Mouse (Mus musculus): ENCODE data around the gene Fgf8. TPM values are rescaled to one million over a fixed set of nuclear protein-coding genes. Genes with fewer than 3 reads are reported as not detected.

The Fgf8 gene
- polyA plus RNA-seq, 1 experiment from 2014 or later, result not detected

DNA sequence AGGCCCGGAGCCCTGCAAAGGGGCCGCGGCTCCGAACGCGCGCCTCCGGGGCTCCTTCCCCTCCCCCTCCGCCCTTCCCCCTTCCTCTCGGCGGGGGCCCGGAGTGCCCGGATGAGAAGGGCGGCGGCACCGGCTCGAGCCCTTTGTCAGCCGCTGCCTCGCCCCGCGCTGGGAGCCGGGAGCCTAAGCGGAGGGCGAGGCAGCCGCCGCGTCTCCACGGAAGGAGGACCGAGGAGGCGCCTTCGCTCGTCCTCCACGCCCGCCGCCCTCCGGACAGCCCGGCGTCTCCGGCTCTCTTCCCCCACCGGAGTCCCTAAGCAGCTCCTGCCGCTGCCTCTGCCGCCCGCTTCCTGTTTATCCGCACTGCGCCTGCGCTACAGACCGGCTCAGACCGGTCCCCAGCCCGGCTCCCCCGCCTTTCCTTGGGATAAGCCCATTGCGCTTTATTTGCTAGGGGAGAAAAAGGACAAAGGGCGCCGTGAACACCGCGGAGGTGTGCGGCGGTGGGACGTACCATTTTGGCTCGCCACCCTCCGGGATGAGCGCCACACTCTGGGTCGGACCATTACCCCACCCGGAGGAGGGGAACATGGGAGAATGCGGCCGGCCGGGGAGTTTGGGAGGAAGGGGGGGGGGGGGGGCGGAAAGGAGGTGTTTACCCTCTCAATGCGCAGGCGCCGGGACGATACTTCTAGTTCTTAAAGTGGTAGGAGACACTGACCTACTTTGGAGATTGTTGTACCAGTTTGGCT is 40.6 kb upstream of the Fgf8 start, which contains the start of gene Mgea5:
TSS of gene Mgea5 (minus strand) at position 657 of the 752 bp plus-strand sequence.
- WGBS, result under 1% methylated on average over 56 of the region's 71 CpGs
- H3K27ac ChIP-seq (ENCODE audit: low read length), result peak within 1 kb of the TSS; percentile 97
- peaks cover 7% of the 10 kb centered on the region; the same call in 1 of the 2 replicates for H3K36me3 ChIP-seq (ENCODE audit: control insufficient read depth, insufficient read depth, low read length)
- H3K9me3 ChIP-seq (ENCODE audit: control insufficient read depth, low read length), result no peaks in the 10 kb centered on the region
- H3K4me2 ChIP-seq (ENCODE audit: low read depth, low read length), result peak within 1 kb of the TSS; percentile 75
- H3K4me3 ChIP-seq (ENCODE audit: low read length), result peak within 1 kb of the TSS; percentile 100
- peak; percentile 98 for ATAC-seq (ENCODE audit: low read depth)
- H3K4me1 ChIP-seq (replicated peaks; ENCODE audit: control insufficient read depth, insufficient read depth, low read length), result peaks cover 20% of the 10 kb centered on the region
- H3K9ac ChIP-seq (ENCODE audit: low read length), result peak within 1 kb of the TSS; percentile 100
- no peaks in the 10 kb centered on the region for H3K27me3 ChIP-seq (ENCODE audit: control insufficient read depth, insufficient read depth, low read depth, low read length)

DNA sequence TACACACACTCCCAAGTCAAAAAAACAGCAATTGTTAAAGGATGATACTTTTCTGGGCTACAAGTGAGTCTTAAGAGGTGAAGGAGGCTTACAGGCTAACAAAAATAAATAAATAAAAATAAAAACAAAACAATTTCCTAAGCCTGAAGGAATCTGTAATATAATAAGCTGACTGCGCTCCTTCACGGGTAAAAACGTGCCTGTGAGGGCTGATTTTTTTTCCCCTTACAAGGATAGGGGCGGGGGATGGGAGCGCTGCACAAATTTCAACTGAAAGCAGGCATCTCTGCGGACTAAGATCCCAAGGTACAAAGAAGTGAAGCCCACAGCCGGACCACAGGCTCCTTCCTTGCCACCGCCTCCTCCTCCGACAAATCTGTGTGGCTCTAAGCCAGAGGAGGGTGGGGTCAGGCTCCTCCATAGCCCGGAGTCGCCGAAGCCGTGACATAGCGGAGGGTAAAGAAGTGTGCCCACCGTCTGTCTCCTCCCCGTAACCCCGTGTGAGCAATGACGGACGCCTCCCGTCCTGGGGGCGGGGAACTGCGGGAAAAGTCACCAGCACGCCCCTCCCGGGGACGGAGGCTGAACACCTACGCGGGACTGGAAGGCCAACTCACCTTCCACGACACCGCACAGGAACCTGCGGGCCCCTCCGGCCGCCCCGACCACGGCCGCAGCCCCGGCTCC is 39.7 kb upstream of the Fgf8 start:
- WGBS, result 0% methylated on average over 29 of the region's 36 CpGs
- peak overlapping the region; percentile 97 for H3K27ac ChIP-seq (ENCODE audit: low read length)
- H3K27me3 ChIP-seq (ENCODE audit: control insufficient read depth, insufficient read depth, low read depth, low read length), result no peaks in the 10 kb centered on the region
- peaks cover 20% of the 10 kb centered on the region for H3K4me1 ChIP-seq (replicated peaks; ENCODE audit: control insufficient read depth, insufficient read depth, low read length)
- ATAC-seq (ENCODE audit: low read depth), result peak; percentile 55
- H3K4me3 ChIP-seq (ENCODE audit: low read length), result peak overlapping the region; percentile 100
- H3K4me2 ChIP-seq (ENCODE audit: low read depth, low read length), result peak overlapping the region; percentile 69
- H3K9ac ChIP-seq (ENCODE audit: low read length), result peak overlapping the region; percentile 100
- H3K36me3 ChIP-seq (ENCODE audit: control insufficient read depth, insufficient read depth, low read length), result peaks cover 16% of the 10 kb centered on the region
- no peaks in the 10 kb centered on the region for H3K9me3 ChIP-seq (ENCODE audit: control insufficient read depth, low read length)

DNA sequence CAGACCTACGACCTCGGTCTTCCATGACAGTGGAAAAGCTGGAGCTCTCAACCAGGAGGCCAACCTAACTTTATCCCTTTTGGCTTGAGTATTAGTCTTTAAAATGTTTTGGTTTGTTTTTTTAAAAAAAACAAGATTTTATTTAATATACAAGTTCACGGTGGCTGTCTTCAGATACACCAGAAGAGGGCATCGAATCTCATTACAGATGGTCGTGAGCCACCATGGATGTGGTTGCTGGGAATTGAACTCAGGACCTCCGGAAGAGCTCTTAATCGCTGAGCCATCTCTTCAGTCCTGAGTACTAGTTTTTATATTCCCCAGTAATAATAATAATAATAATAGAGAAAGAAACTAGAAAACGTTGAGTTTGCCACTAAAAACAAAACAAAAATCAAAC is 39.0 kb upstream of the Fgf8 start:
- Histone ChIP-seq H3K9me3 (ENCODE audit: control insufficient read depth, low read length) (no peaks in the 10 kb centered on the region), H3K4me1 (replicated peaks; ENCODE audit: control insufficient read depth, insufficient read depth, low read length) (peaks cover 20% of the 10 kb centered on the region), H3K36me3 (ENCODE audit: control insufficient read depth, insufficient read depth, low read length) (peaks cover 18% of the 10 kb centered on the region), H3K4me3 (ENCODE audit: low read length) (peak overlapping the region; percentile 100), H3K27me3 (ENCODE audit: control insufficient read depth, insufficient read depth, low read depth, low read length) (no peaks in the 10 kb centered on the region), H3K9ac (ENCODE audit: low read length) (no peak overlapping the region), H3K27ac (ENCODE audit: low read length) (no peak overlapping the region), H3K4me2 (ENCODE audit: low read depth, low read length) (peak overlapping the region; percentile 69)
- 48% methylated on average over 8 of the region's 8 CpGs for WGBS
- no peak for ATAC-seq (ENCODE audit: low read depth)

DNA sequence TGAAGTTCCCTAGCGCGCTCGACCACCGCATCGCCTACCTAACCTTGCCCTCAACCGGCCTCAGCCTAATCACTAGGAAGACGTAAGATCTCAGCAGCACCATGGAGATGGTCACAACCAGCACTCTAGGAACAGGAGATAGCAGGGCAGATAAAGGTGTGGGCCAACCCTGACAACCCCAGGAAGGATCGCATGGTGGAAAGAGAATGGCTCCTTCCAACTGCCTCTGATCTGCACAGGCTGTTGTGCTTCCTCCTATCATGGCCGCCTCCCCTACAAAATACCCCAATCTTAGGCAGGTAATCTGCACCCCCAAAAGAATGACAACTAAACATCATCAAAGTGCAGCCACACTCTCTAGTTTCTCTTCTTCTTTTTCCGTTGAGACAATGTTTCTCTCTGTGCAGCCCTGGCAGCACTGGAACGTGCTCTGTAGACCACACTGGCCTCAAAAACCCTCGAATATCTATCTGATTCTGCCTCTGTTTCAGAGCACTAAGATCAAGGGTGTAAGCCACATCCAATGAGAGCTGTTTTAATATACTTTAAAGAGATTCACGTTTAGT is 37.7 kb upstream of the Fgf8 start:
- 81% methylated on average over 13 of the region's 13 CpGs for WGBS
- no peak for ATAC-seq (ENCODE audit: low read depth)
- H3K9ac ChIP-seq (ENCODE audit: low read length), result no peak overlapping the region

DNA sequence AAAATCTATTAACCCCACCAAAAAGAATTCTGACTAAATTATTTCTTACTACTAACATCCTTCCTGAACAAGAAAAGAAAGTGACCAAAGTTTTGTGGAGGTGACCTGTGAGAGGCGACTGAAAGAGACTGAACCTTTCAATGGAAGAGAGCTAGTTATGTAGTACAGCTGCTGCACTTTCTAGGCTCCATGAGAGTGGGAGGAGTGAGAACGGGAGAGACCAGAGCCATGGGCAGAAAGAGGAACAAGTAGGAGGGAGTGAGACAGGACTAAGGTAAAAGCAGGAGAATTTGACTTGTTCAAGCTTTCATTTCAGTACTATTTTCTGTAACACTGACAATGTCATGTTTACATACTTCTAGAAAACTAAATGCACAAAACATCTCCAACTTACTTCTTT is 32.8 kb upstream of the Fgf8 start:
- peaks cover 62% of the 10 kb centered on the region for H3K36me3 ChIP-seq (ENCODE audit: control insufficient read depth, insufficient read depth, low read length)
- no peak overlapping the region for H3K4me2 ChIP-seq (ENCODE audit: low read depth, low read length)
- no peaks in the 10 kb centered on the region for H3K9me3 ChIP-seq (ENCODE audit: control insufficient read depth, low read length)
- H3K9ac ChIP-seq (ENCODE audit: low read length), result no peak overlapping the region
- H3K27ac ChIP-seq (ENCODE audit: low read length), result no peak overlapping the region
- no peaks in the 10 kb centered on the region for H3K4me1 ChIP-seq (replicated peaks; ENCODE audit: control insufficient read depth, insufficient read depth, low read length)
- no peak for ATAC-seq (ENCODE audit: low read depth)
- 87% methylated on average over 2 of the region's 2 CpGs for WGBS
- H3K27me3 ChIP-seq (ENCODE audit: control insufficient read depth, insufficient read depth, low read depth, low read length), result no peaks in the 10 kb centered on the region
- H3K4me3 ChIP-seq (ENCODE audit: low read length), result no peak overlapping the region

More for the DNA sequence above, 37.7 kb upstream of the Fgf8 start:
- H3K9me3 ChIP-seq (ENCODE audit: control insufficient read depth, low read length), result no peaks in the 10 kb centered on the region
- peaks cover 22% of the 10 kb centered on the region for H3K36me3 ChIP-seq (ENCODE audit: control insufficient read depth, insufficient read depth, low read length)
- H3K4me1 ChIP-seq (replicated peaks; ENCODE audit: control insufficient read depth, insufficient read depth, low read length), result peaks cover 19% of the 10 kb centered on the region
- H3K4me3 ChIP-seq (ENCODE audit: low read length), result no peak overlapping the region
- no peaks in the 10 kb centered on the region for H3K27me3 ChIP-seq (ENCODE audit: control insufficient read depth, insufficient read depth, low read depth, low read length)
- no peak overlapping the region for H3K27ac ChIP-seq (ENCODE audit: low read length)
- H3K4me2 ChIP-seq (ENCODE audit: low read depth, low read length), result no peak overlapping the region

DNA sequence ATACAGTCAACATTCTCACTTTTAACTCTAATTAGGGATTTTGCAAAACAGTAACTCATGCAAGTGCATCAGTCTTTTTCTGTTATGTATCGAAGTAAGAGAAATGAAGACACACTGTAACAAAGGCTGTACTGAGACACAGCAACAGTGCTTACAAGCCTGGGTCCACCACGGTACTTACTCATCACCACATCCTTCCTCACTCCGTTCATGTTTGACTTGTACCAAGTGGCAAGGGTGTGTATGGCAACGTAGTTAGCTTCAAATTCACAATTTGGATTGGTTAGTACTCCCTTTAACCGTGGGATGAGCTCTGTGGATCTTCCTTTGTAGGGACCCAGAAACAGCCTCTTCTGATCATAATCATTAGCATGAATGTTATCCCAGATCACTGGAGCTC is 28.8 kb upstream of the Fgf8 start:
- Histone ChIP-seq H3K9ac (ENCODE audit: low read length) (no peak overlapping the region), H3K27me3 (ENCODE audit: control insufficient read depth, insufficient read depth, low read depth, low read length) (no peaks in the 10 kb centered on the region), H3K4me1 (replicated peaks; ENCODE audit: control insufficient read depth, insufficient read depth, low read length) (no peaks in the 10 kb centered on the region), H3K36me3 (ENCODE audit: control insufficient read depth, insufficient read depth, low read length) (peaks cover 68% of the 10 kb centered on the region), H3K27ac (ENCODE audit: low read length) (no peak overlapping the region), H3K9me3 (ENCODE audit: control insufficient read depth, low read length) (no peaks in the 10 kb centered on the region), H3K4me3 (ENCODE audit: low read length) (no peak overlapping the region), H3K4me2 (ENCODE audit: low read depth, low read length) (no peak overlapping the region)
- ATAC-seq (ENCODE audit: low read depth), result no peak
- WGBS, result 88% methylated on average over 5 of the region's 5 CpGs

DNA sequence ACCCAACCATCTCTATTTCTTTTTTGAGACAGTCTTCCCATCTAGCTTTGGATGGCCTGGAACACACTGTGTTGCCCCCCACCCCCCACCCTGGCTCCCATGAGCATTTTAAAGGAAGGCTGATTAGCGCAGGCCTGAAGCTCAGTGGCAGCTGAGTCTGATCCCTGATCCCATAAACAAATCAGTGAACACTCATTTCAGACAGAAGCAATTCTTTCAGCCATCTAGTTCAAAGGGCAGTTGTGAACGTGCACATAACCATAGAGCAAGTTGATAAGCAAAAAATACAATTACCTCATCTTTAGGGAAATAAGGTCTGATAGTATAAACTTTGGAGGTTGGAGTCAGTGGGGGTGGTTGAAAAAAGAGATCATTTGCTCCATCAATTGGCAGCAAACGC is 18.1 kb upstream of the Fgf8 start:
- peaks cover 64% of the 10 kb centered on the region for H3K36me3 ChIP-seq (ENCODE audit: control insufficient read depth, insufficient read depth, low read length)
- H3K4me2 ChIP-seq (ENCODE audit: low read depth, low read length), result no peak overlapping the region
- 58% methylated on average over 3 of the region's 3 CpGs for WGBS
- H3K27ac ChIP-seq (ENCODE audit: low read length), result no peak overlapping the region
- H3K4me1 ChIP-seq (replicated peaks; ENCODE audit: control insufficient read depth, insufficient read depth, low read length), result 0 out of 2 replicates have a peak, but pooled peaks cover 3% of the 10 kb centered on the region
- H3K27me3 ChIP-seq (ENCODE audit: control insufficient read depth, insufficient read depth, low read depth, low read length), result no peaks in the 10 kb centered on the region
- no peak overlapping the region for H3K9ac ChIP-seq (ENCODE audit: low read length)
- no peak for ATAC-seq (ENCODE audit: low read depth)
- H3K4me3 ChIP-seq (ENCODE audit: low read length), result no peak overlapping the region
- no peaks in the 10 kb centered on the region for H3K9me3 ChIP-seq (ENCODE audit: control insufficient read depth, low read length)

DNA sequence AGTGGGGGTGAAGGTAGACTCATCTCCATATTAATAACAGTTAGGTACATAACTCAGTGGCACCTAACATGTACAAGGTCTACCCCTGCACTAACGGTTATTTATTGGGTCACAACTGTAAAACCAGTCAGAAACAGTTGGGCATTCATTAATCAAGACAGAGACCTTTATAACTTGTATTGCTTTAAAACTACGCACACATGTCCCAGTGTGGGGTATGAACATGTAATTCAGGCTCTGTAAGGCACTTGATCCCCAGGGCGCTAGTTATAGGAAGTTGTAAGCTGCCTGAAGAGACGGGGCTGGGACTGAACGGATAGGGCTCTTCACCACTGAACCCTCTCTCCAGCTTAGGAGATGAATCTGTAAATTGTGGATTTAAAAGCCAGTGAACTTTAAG is 16.0 kb upstream of the Fgf8 start:
- no peak for ATAC-seq (ENCODE audit: low read depth)
- no peak overlapping the region for H3K4me3 ChIP-seq (ENCODE audit: low read length)
- 92% methylated on average over 5 of the region's 5 CpGs for WGBS
- no peaks in the 10 kb centered on the region for H3K9me3 ChIP-seq (ENCODE audit: control insufficient read depth, low read length)
- H3K4me1 ChIP-seq (replicated peaks; ENCODE audit: control insufficient read depth, insufficient read depth, low read length), result 0 out of 2 replicates have a peak, but pooled peaks cover 3% of the 10 kb centered on the region
- no peak overlapping the region for H3K4me2 ChIP-seq (ENCODE audit: low read depth, low read length)
- H3K36me3 ChIP-seq (ENCODE audit: control insufficient read depth, insufficient read depth, low read length), result peaks cover 73% of the 10 kb centered on the region
- H3K9ac ChIP-seq (ENCODE audit: low read length), result no peak overlapping the region
- H3K27ac ChIP-seq (ENCODE audit: low read length), result no peak overlapping the region
- H3K27me3 ChIP-seq (ENCODE audit: control insufficient read depth, insufficient read depth, low read depth, low read length), result no peaks in the 10 kb centered on the region

DNA sequence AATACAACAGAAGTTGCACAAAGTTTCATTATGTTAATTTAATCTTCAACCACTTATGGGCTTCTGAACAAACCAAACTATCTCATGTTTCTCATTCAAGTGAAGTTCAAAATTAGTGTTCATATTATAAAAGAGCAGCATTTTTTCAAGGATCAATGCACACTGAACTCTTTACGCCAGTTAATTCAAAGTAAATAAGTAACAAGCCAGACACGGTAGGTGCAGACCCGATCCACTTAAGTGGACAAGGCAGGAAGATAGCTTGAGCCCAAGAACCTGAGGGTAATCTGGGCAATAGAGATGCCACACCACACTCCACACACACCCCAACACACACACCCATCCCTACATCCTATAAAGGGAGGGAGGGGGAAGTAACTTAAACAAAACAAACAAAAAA is 10.8 kb upstream of the Fgf8 start:
- no peak overlapping the region for H3K4me3 ChIP-seq (ENCODE audit: low read length)
- no peak overlapping the region for H3K27ac ChIP-seq (ENCODE audit: low read length)
- WGBS, result 90% methylated on average over 3 of the region's 3 CpGs
- H3K27me3 ChIP-seq (ENCODE audit: control insufficient read depth, insufficient read depth, low read depth, low read length), result no peaks in the 10 kb centered on the region
- H3K4me2 ChIP-seq (ENCODE audit: low read depth, low read length), result no peak overlapping the region
- peaks cover 7% of the 10 kb centered on the region for H3K4me1 ChIP-seq (replicated peaks; ENCODE audit: control insufficient read depth, insufficient read depth, low read length)
- H3K9me3 ChIP-seq (ENCODE audit: control insufficient read depth, low read length), result no peaks in the 10 kb centered on the region
- H3K36me3 ChIP-seq (ENCODE audit: control insufficient read depth, insufficient read depth, low read length), result peaks cover 54% of the 10 kb centered on the region
- no peak overlapping the region for H3K9ac ChIP-seq (ENCODE audit: low read length)
- ATAC-seq (ENCODE audit: low read depth), result no peak
